ENCODE assay signal across 8 mouse cellular contexts in the genomic region with DNA sequence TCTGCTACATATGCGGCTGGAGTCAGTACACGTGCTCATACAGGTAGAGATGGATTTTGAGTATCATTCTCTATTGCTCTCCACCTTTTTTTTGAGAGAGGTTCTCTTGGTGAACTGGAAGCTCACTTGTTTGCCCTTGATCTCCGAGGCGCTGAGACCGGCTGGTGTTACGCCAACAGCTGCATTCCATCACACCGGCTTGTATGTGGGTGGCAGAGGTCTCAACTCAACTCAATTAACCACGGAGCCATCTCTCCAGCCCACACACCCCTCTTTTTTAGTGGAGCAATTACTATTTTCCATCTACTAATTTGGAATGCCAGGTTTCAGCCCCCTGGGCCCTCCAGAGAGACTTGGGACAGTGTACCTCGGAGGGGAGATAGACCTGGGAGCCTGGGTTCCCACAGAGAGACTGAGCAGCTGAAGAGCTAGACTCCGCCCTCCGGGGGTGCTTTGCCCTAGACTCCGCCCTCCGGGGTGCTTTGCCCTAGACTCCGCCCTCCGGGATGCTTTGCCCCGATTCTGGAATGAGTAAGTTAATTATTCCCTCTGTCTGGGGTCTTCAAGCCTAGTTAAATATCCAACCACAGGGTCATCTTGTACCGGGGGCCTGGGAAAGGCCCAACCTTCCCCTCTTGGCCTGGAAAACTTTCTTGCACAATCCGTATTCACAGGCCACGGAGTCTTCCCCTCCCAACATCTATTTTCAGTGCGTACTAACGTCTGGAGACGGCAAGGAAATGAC. TPM values are rescaled to one million over a fixed set of nuclear protein-coding genes. Genes with fewer than 3 reads are reported as not detected.
DNase-seq lines count a peak whose midpoint lies in the region; ATAC-seq lines count a peak whose summit lies in the region.

No protein-coding gene starts in this region.

- 17% methylated on average over 22 of the region's 22 CpGs for WGBS in forebrain, embryonic 12.5 days
- WGBS in limb, embryonic 10.5 days: 11% methylated on average over 22 of the region's 22 CpGs

- peak; percentile 88 for DNase-seq in 3T3-L1 (ENCODE audit: low read depth, low spot score)
- DNase-seq in adrenal gland, adult 2 months: peak; percentile 91
- DNase-seq in heart, postnatal 36 days: peak; percentile 76 to 84
- DNase-seq in limb, embryonic 10.5 days (ENCODE audit: low spot score): peak; percentile 66
- DNase-seq in mesoderm, embryonic 11.5 days (ENCODE audit: low read depth, low spot score): peak; percentile 56
- peak; percentile 59 to 63 for DNase-seq in spleen, postnatal 36 days (ENCODE audit: low spot score in 2 of 2)
- DNase-seq in right cerebral cortex, postnatal 36 days (ENCODE audit: low spot score in 2 of 2): no peak

- no peak overlapping the region for H3K27ac ChIP-seq in forebrain, embryonic 12.5 days
- H3K27ac ChIP-seq in limb, embryonic 10.5 days: peak overlapping the region; percentile 82

- no peaks in the 10 kb centered on the region for H3K9me3 ChIP-seq in forebrain, embryonic 12.5 days
- no peaks in the 10 kb centered on the region for H3K9me3 ChIP-seq in limb, embryonic 10.5 days (replicated peaks)

- H3K4me3 ChIP-seq in forebrain, embryonic 12.5 days (replicated peaks): peak overlapping the region; percentile 28
- H3K4me3 ChIP-seq in limb, embryonic 10.5 days: peak overlapping the region; percentile 47

- peak overlapping the region; percentile 50 for H3K4me2 ChIP-seq in forebrain, embryonic 12.5 days

- peaks cover 16% of the 10 kb centered on the region; the same call in 1 of the 2 replicates for H3K27me3 ChIP-seq in forebrain, embryonic 12.5 days
- H3K27me3 ChIP-seq in limb, embryonic 10.5 days (ENCODE audit: low read depth, poor library complexity, severe bottlenecking): no peaks in the 10 kb centered on the region

- no peaks in the 10 kb centered on the region for H3K36me3 ChIP-seq in forebrain, embryonic 12.5 days (replicated peaks)
- H3K36me3 ChIP-seq in limb, embryonic 10.5 days: no peaks in the 10 kb centered on the region

- intact Hi-C loops in heart, postnatal 36 days (cut with DNase I): loop anchor here (2.0 to 10.0 kb wide), 2 partner anchors 43 to 447 kb away; no protein-coding TSS in a partner anchor

- H3K4me1 ChIP-seq in forebrain, embryonic 12.5 days: peaks cover 12% of the 10 kb centered on the region
- H3K4me1 ChIP-seq in limb, embryonic 10.5 days: peaks cover 54% of the 10 kb centered on the region

- peak; percentile 69 for ATAC-seq in forebrain, embryonic 12.5 days (ENCODE audit: low FRiP score)

- H3K9ac ChIP-seq in forebrain, embryonic 12.5 days: peak overlapping the region; percentile 30; the same call in 1 of the 2 replicates

RNA-seq across cellular contexts. Expression of a gene that starts 47.6 kb away (rescaled TPM):
- total RNA-seq in adrenal gland, adult 2 months (2021): 10 to 100 TPM; 67.5 to 95.1 TPM
- polyA plus RNA-seq in adrenal gland, adult 2 months (2012; rRNA removed): 20.7 and 37.6 TPM in 2 replicates
- 102 and 109 TPM in 2 replicates for polyA plus RNA-seq in forebrain, embryonic 12.5 days (2016; fragmentation: Nextera tagmentation; extraction: Ambion mirVana)
- 10 to 100 TPM; 34.8 to 38.3 TPM for total RNA-seq in heart, postnatal 36 days (2021)
- 86.2 and 95.9 TPM in 2 replicates for polyA plus RNA-seq in limb, embryonic 10.5 days (2016; fragmentation: Nextera tagmentation; extraction: Ambion mirVana)

RNA-seq across cellular contexts. Expression of a gene that starts 47.7 kb away (rescaled TPM):
- total RNA-seq in adrenal gland, adult 2 months (2021): 10 to 100 TPM; 28.7 to 29.5 TPM
- 30.2 and 31.6 TPM in 2 replicates for polyA plus RNA-seq in adrenal gland, adult 2 months (2012; rRNA removed)
- 36.3 and 37.5 TPM in 2 replicates for polyA plus RNA-seq in forebrain, embryonic 12.5 days (2016; fragmentation: Nextera tagmentation; extraction: Ambion mirVana)
- 10 to 100 TPM; 20.4 to 23.1 TPM for total RNA-seq in heart, postnatal 36 days (2021)
- 36.5 and 43.5 TPM in 2 replicates for polyA plus RNA-seq in limb, embryonic 10.5 days (2016; fragmentation: Nextera tagmentation; extraction: Ambion mirVana)

RNA-seq across cellular contexts. Expression of a gene that starts 50.3 kb away (rescaled TPM):
- 100 to 1,000 TPM; 651 to 852 TPM for total RNA-seq in adrenal gland, adult 2 months (2021)
- polyA plus RNA-seq in adrenal gland, adult 2 months (2012; rRNA removed): 5,575 and 9,689 TPM in 2 replicates
- 28.1 and 28.9 TPM in 2 replicates for polyA plus RNA-seq in forebrain, embryonic 12.5 days (2016; fragmentation: Nextera tagmentation; extraction: Ambion mirVana)
- 100 to 1,000 TPM; 249 to 272 TPM for total RNA-seq in heart, postnatal 36 days (2021)
- 1.1 and 1.3 TPM in 2 replicates for polyA plus RNA-seq in limb, embryonic 10.5 days (2016; fragmentation: Nextera tagmentation; extraction: Ambion mirVana)

Comparison
In these comparisons a context has a peak if more than half of its experiments do, and no peak if none do; other contexts are left out.
1. DNase-seq: peak in 3T3-L1 (single experiment), adrenal gland, adult 2 months (single experiment), heart, postnatal 36 days (2 of 2), limb, embryonic 10.5 days (single experiment), mesoderm, embryonic 11.5 days (single experiment) and spleen, postnatal 36 days (2 of 2); none in right cerebral cortex, postnatal 36 days (0 of 2).
2. RNA of a gene that starts 50.3 kb away (polyA plus RNA-seq): 5,575 to 9,689 TPM in adrenal gland, adult 2 months; 28.1 to 28.9 TPM in forebrain, embryonic 12.5 days and 1.1 to 1.3 TPM in limb, embryonic 10.5 days; every median in the first group is over 100 times any median in the second.